Mouse (Mus musculus): ENCODE data around the gene 3110082I17Rik. TPM values are rescaled to one million over a fixed set of nuclear protein-coding genes. Genes with fewer than 3 reads are reported as not detected.

Gene 3110082I17Rik
- polyA plus RNA-seq, 1 experiment from 2014 or later = 15.5 TPM

- no peak for ATAC-seq (replicated peaks; ENCODE audit: insufficient number of reproducible peaks, insufficient read depth, low FRiP score, low read depth)
- H3K27ac ChIP-seq = no peak overlapping the region
- H3K4me1 ChIP-seq (replicated peaks) = peaks cover 55% of the 10 kb centered on the region
- no peaks in the 10 kb centered on the region for H3K9me3 ChIP-seq (replicated peaks)
- H3K4me3 ChIP-seq = no peak overlapping the region
- H3K9ac ChIP-seq = no peak overlapping the region
- WGBS = 73% methylated on average over 6 of the region's 6 CpGs
- H3K27me3 ChIP-seq = no peaks in the 10 kb centered on the region
- H3K4me2 ChIP-seq = no peak overlapping the region
- no peaks in the 10 kb centered on the region for H3K36me3 ChIP-seq
Observed at GRCm38 (mm10) chr5:139373889-139374444, 86.4 kb downstream of the 3110082I17Rik start.

DNA sequence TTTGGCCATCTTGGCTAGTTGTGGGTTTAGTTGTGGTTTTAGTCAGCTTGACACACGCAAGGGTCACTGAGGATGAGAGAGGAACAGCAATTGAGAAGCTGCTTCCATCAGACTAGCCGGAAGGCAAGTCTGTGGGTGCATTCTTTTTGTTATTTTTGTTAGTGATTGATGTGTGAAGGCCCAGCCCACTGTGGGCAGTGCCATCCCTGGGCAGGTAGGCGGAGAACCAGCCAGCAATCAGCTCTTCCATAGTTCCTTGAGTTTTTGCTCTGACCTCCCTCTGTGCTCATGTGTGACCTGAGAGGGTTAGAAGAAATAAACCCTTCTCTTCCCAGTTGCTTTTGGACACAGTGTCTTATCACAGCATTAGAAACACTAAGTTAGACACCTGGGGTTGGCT lies 87.2 kb downstream of the 3110082I17Rik start:
- Histone ChIP-seq H3K9me3 (replicated peaks) (no peaks in the 10 kb centered on the region), H3K27me3 (no peaks in the 10 kb centered on the region), H3K4me2 (no peak overlapping the region), H3K36me3 (no peaks in the 10 kb centered on the region), H3K4me1 (replicated peaks) (peaks cover 47% of the 10 kb centered on the region), H3K4me3 (no peak overlapping the region), H3K27ac (peak overlapping the region; percentile 13; the same call in 1 of the 2 replicates), H3K9ac (0 out of 2 replicates have a peak overlapping the region, but pooled peaks have one; percentile 84)
- 67% methylated on average over 3 of the region's 3 CpGs for WGBS
- ATAC-seq (replicated peaks; ENCODE audit: insufficient number of reproducible peaks, insufficient read depth, low FRiP score, low read depth) = no peak

DNA sequence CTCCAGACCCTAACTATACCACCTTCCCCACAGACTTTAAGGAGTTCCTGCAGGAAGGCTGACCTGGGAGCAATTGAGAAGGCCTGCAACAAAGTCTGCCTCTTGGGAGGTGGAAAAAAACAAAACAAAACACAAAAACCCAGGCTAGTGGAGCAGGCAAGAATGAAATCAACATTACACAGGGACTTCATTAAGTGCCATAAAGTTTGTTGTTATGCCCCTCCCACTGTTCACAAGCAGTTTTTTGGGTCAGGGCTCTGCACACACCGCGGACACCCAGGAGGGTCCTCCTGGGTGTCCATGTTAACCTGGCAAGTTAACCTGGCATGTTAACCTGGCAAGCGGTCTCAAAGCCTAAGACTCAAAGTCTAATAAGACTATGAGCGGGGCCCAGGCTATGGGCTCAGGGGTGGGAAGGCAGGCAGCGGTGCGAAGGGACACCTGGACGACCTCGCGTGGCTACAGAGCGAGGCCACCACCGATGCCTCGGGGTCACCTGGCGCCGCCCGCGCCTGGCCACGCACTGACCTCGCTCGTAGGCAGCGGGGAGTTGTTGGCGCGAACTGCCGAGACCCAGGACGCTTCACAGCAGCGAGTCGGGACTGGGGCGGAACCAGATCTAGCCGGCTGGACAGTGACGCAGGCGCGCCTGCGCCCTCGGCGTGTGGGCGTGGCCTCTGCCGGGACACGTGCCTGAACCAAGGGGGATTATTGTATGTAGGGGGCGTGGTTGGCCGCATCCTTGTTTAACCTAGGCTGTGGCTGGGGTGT lies 88.5 kb downstream of the 3110082I17Rik start:
- Histone ChIP-seq H3K9ac (peak overlapping the region; percentile 84), H3K9me3 (replicated peaks) (no peaks in the 10 kb centered on the region), H3K4me2 (peak overlapping the region; percentile 89), H3K4me1 (replicated peaks) (peaks cover 34% of the 10 kb centered on the region), H3K27me3 (no peaks in the 10 kb centered on the region), H3K4me3 (peak overlapping the region; percentile 72), H3K36me3 (no peaks in the 10 kb centered on the region), H3K27ac (peak overlapping the region; percentile 86)
- 1% methylated on average over 39 of the region's 39 CpGs for WGBS
- peak; percentile 91 for ATAC-seq (replicated peaks; ENCODE audit: insufficient number of reproducible peaks, insufficient read depth, low FRiP score, low read depth)

GRCm38 (mm10) chr5:139371118-139371517 lies 89.2 kb downstream of the 3110082I17Rik start:
- WGBS = 67% methylated on average over 5 of the region's 5 CpGs

GRCm38 (mm10) chr5:139370336-139370735 lies 90.0 kb downstream of the 3110082I17Rik start:
- Histone ChIP-seq H3K9me3 (replicated peaks) (no peaks in the 10 kb centered on the region), H3K9ac (0 out of 2 replicates have a peak overlapping the region, but pooled peaks have one; percentile 37), H3K4me3 (no peak overlapping the region; the same call in 1 of the 2 replicates), H3K36me3 (no peaks in the 10 kb centered on the region), H3K4me1 (replicated peaks) (peaks cover 28% of the 10 kb centered on the region), H3K4me2 (peak overlapping the region; percentile 89; the same call in 1 of the 2 replicates), H3K27me3 (no peaks in the 10 kb centered on the region), H3K27ac (no peak overlapping the region)
- 60% methylated on average over 6 of the region's 6 CpGs for WGBS
- no peak for ATAC-seq (replicated peaks; ENCODE audit: insufficient number of reproducible peaks, insufficient read depth, low FRiP score, low read depth)

More at GRCm38 (mm10) chr5:139371118-139371517, 89.2 kb downstream of the 3110082I17Rik start:
- Histone ChIP-seq H3K4me3 (peak overlapping the region; percentile 72), H3K9ac (peak overlapping the region; percentile 84), H3K27ac (peak overlapping the region; percentile 86), H3K27me3 (no peaks in the 10 kb centered on the region), H3K9me3 (replicated peaks) (no peaks in the 10 kb centered on the region), H3K36me3 (no peaks in the 10 kb centered on the region), H3K4me2 (peak overlapping the region; percentile 89), H3K4me1 (replicated peaks) (peaks cover 27% of the 10 kb centered on the region)
- no peak for ATAC-seq (replicated peaks; ENCODE audit: insufficient number of reproducible peaks, insufficient read depth, low FRiP score, low read depth)

- no peaks in the 10 kb centered on the region for H3K9me3 ChIP-seq (replicated peaks)
- H3K4me2 ChIP-seq = no peak overlapping the region
- H3K4me1 ChIP-seq (replicated peaks) = peaks cover 42% of the 10 kb centered on the region
- no peak overlapping the region for H3K4me3 ChIP-seq
- WGBS = 84% methylated on average over 11 of the region's 11 CpGs
- no peaks in the 10 kb centered on the region for H3K36me3 ChIP-seq
- H3K27ac ChIP-seq = no peak overlapping the region
- ATAC-seq (replicated peaks; ENCODE audit: insufficient number of reproducible peaks, insufficient read depth, low FRiP score, low read depth) = no peak
- no peak overlapping the region for H3K9ac ChIP-seq
- no peaks in the 10 kb centered on the region for H3K27me3 ChIP-seq
Observed at GRCm38 (mm10) chr5:139368638-139369320, 91.5 kb downstream of the 3110082I17Rik start.

DNA sequence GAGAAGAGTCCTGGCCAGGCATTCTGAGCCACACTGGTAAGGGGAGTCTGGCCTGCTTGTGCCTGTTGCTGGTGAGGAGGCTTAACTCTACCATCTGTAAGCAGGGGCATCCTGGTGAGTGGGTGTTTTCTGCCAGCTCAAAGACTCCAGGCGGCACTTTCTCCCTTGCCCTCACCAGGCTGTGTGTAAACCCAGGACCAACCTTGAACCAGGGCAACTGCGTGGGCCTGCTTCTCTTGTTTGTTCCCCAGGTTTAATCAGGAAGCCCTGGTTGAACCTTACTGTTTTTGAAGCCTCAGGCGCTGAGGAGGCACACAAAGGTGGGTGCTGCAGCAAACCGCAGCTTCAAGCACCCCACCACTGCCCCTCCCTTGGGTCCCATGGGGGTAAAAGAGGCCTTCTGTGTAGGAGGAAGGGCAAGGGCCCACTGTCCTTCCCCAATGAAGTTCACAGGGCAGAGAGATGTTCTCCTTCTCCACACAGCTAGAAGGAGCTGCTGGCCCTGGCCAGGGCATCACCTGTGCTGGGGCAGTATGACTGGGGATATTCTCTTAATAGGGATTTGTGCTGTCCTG lies 92.4 kb downstream of the 3110082I17Rik start:
- H3K27ac ChIP-seq = no peak overlapping the region
- H3K36me3 ChIP-seq = no peaks in the 10 kb centered on the region
- H3K9ac ChIP-seq = no peak overlapping the region
- no peaks in the 10 kb centered on the region for H3K27me3 ChIP-seq
- WGBS = 88% methylated on average over 4 of the region's 4 CpGs
- peaks cover 38% of the 10 kb centered on the region for H3K4me1 ChIP-seq (replicated peaks)
- no peak for ATAC-seq (replicated peaks; ENCODE audit: insufficient number of reproducible peaks, insufficient read depth, low FRiP score, low read depth)
- H3K4me2 ChIP-seq = no peak overlapping the region
- no peaks in the 10 kb centered on the region for H3K9me3 ChIP-seq (replicated peaks)
- H3K4me3 ChIP-seq = no peak overlapping the region

DNA sequence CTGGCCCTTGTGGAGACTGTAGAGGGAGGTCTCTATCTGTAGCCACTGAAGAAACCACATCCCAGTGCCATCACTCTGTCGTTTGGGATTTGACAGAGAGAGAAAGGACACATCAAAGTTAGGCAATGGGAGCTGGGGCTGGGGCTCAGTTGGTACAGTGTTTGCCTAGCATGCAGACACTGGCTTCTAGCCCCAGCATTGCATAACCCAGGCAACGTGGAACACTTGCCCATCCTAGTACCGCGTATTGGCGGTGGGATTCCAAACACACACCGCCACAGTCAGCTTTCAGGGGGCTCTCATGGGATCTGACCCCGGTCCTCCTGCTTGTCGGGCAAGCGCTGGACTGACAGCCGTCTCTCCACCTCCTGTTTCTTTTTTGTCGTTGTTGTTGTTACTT lies 93.8 kb downstream of the 3110082I17Rik start:
- no peaks in the 10 kb centered on the region for H3K9me3 ChIP-seq (replicated peaks)
- ATAC-seq (replicated peaks; ENCODE audit: insufficient number of reproducible peaks, insufficient read depth, low FRiP score, low read depth) = no peak
- no peak overlapping the region for H3K27ac ChIP-seq
- no peaks in the 10 kb centered on the region for H3K36me3 ChIP-seq
- 74% methylated on average over 11 of the region's 11 CpGs for WGBS
- no peak overlapping the region for H3K4me3 ChIP-seq
- H3K9ac ChIP-seq = no peak overlapping the region
- peaks cover 26% of the 10 kb centered on the region for H3K4me1 ChIP-seq (replicated peaks)
- no peak overlapping the region for H3K4me2 ChIP-seq
- no peaks in the 10 kb centered on the region for H3K27me3 ChIP-seq

DNA sequence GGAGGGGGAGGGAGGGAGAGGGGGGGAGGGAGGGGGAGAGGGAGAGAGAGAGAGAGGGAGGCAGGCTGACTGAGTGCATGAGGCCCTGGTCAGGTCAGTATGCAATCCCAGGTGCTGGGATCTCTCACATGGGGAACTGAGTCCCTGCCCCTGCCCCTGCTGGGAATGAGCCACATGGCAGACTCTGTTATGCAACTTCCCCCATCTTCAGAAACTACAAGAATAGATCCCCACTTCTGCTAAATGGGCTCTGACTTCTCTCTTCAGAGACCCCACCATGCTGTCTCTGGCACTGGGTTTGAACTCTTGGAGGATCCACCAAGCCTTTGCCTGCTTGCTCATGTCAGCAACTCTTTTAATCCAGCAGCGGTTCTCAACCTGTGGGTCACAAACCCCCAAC lies 94.5 kb downstream of the 3110082I17Rik start:
- no peak for ATAC-seq (replicated peaks; ENCODE audit: insufficient number of reproducible peaks, insufficient read depth, low FRiP score, low read depth)
- Histone ChIP-seq H3K4me3 (no peak overlapping the region), H3K27me3 (no peaks in the 10 kb centered on the region), H3K27ac (no peak overlapping the region), H3K9me3 (replicated peaks) (no peaks in the 10 kb centered on the region), H3K36me3 (no peaks in the 10 kb centered on the region), H3K4me1 (replicated peaks) (peaks cover 20% of the 10 kb centered on the region), H3K4me2 (no peak overlapping the region), H3K9ac (no peak overlapping the region)
- 59% methylated on average over 1 of the region's 1 CpGs for WGBS

- ATAC-seq (replicated peaks; ENCODE audit: insufficient number of reproducible peaks, insufficient read depth, low FRiP score, low read depth) = no peak
- H3K9ac ChIP-seq = no peak overlapping the region
- H3K27me3 ChIP-seq = no peaks in the 10 kb centered on the region
- peaks cover 14% of the 10 kb centered on the region for H3K4me1 ChIP-seq (replicated peaks)
- no peaks in the 10 kb centered on the region for H3K9me3 ChIP-seq (replicated peaks)
- no peaks in the 10 kb centered on the region for H3K36me3 ChIP-seq
- H3K4me3 ChIP-seq = no peak overlapping the region
- no peak overlapping the region for H3K4me2 ChIP-seq
- WGBS = 31% methylated on average over 5 of the region's 5 CpGs
- peak overlapping the region; percentile 45; the same call in 1 of the 2 replicates for H3K27ac ChIP-seq
Observed at GRCm38 (mm10) chr5:139364911-139365571, 95.3 kb downstream of the 3110082I17Rik start.

All from heart, embryonic 15.5 days (tissue).